Mouse (Mus musculus) ES-Bruce4 (cell line): Measurements from ENCODE around the gene Tbpl1. TPM values are rescaled to one million over a fixed set of nuclear protein-coding genes. Genes with fewer than 3 reads are reported as not detected.

Source experiments
- H3K27ac ChIP-seq: 2 replicates; pipeline ENCODE4 v1.5.1; 2012; ENCODE audit warnings: low read length, inconsistent platforms; ENCODE audit not compliant: insufficient read depth
- H3K27me3 ChIP-seq: 2 replicates; pipeline ENCODE4 v1.6.1; 2012; ENCODE audit warnings: mild to moderate bottlenecking, low read length, inconsistent platforms; ENCODE audit not compliant: control insufficient read depth, poor library complexity, insufficient read depth, severe bottlenecking
- H3K36me3 ChIP-seq: 2 replicates; pipeline ENCODE4 v1.6.1; 2012; ENCODE audit warnings: inconsistent platforms, mild to moderate bottlenecking, low read length, moderate library complexity; ENCODE audit not compliant: control insufficient read depth, poor library complexity, insufficient read depth, severe bottlenecking
- H3K4me1 ChIP-seq: one replicate; pipeline ENCODE4 v1.8.1; 2011; ENCODE audit warnings: low read length; ENCODE audit not compliant: control insufficient read depth, insufficient read depth
- H3K4me3 ChIP-seq: 2 replicates; pipeline ENCODE4 v1.5.1; 2011; ENCODE audit warnings: low read depth, mild to moderate bottlenecking, low read length
- H3K9ac ChIP-seq: 2 replicates; pipeline ENCODE4 v1.6.1; 2012; ENCODE audit warnings: low read depth, mild to moderate bottlenecking, inconsistent platforms; ENCODE audit not compliant: poor library complexity, severe bottlenecking
- H3K9me3 ChIP-seq: replicated peaks from 2 replicates; pipeline ENCODE4 v1.6.1; 2012; ENCODE audit warnings: mild to moderate bottlenecking, low read length, inconsistent platforms; ENCODE audit not compliant: control insufficient read depth, poor library complexity, insufficient read depth, severe bottlenecking
- CTCF ChIP-seq: IDR thresholded peaks from one replicate; pipeline ENCODE4 v1.8.1; 2011; ENCODE audit warnings: low read depth, low read length
- EP300 ChIP-seq: IDR thresholded peaks from 2 replicates; pipeline ENCODE4 v1.6.1; 2011; ENCODE audit warnings: low read depth, low read length; ENCODE audit not compliant: insufficient read depth
- POLR2A ChIP-seq: IDR thresholded peaks from one replicate; pipeline ENCODE4 v1.8.1; 2011; ENCODE audit warnings: low read length; ENCODE audit not compliant: insufficient read depth
- polyA plus RNA-seq: library from polyadenylated mRNA; stranded (reverse); fragments of >200 nt; gene quantifications from 2 replicates; pipeline ENCODE4 v1.2.4, GENCODE M21; 2011; ENCODE audit warnings: low read depth; ENCODE audit not compliant: missing spikeins, insufficient read depth, insufficient read length

Gene Tbpl1
- polyA plus RNA-seq, 1 experiment = 46.1 TPM

DNA sequence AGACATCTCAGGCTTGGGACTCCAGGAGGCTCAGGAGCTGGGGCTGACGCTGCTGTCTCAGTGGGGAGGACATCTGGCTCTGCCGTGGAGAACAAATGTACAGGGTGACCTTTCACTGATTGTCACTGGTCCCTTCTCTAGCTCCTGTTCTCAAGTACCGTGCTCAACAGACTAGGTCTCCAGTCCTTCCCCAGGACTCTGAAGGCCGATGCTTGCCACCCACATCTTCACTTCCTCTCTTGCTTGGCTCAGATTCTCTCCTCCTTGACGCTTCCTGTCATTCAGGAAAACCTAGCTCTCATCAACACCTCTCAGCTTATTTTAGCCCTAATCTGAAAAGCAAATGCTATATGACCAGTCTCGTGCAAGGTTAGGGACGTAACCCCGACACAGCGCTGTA is 31.0 kb downstream of the Tbpl1 start:
- TF ChIP-seq EP300 (no peak), CTCF (no peak), POLR2A (no peak)
- Histone ChIP-seq H3K27ac (no peak overlapping the region), H3K36me3 (0 out of 2 replicates have a peak, but pooled peaks cover under 1% of the 10 kb centered on the region), H3K9me3 (no peaks in the 10 kb centered on the region), H3K9ac (no peak overlapping the region), H3K27me3 (no peaks in the 10 kb centered on the region), H3K4me3 (no peak overlapping the region), H3K4me1 (peaks cover 6% of the 10 kb centered on the region)

DNA sequence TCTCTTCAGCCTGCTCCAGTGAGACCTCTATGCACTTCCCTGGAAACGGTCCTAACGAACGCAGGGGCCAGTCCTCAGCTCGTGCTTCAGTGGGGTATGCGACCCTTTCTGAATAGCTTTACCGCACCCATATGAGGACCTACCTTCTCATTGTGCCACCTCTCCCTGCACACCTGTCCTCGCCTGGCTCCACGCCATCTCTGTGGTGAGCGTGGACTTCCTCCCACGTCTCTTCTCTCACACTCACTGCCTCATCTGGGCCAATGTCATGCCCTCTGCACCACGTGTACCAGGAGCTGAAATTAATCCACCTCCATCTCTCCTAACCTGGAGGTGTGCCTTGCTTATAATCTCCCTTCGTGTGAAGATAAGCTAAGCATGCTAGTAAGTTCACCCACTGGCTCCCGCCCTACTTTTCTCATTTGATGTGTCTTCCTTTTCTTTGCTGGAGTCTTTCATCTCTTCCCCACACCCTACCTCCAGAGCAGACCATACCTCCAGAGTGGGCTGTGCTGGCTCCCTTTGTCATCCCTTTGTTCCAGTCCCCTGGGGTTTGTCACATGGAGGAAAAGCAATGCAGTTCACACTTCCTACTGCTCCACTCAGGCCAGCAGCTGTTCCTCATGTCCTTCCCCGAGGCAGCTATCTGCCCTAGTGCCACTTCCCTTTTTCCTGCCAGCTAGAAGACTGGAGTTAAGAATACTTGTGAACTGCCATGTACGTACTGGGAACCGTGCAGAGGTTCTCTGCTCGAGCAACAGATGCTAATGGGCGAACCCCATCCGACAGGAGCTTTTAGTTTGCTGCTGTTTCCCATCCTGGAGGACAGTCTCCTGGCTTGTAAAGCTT is 32.0 kb downstream of the Tbpl1 start:
- H3K4me3 ChIP-seq = no peak overlapping the region

DNA sequence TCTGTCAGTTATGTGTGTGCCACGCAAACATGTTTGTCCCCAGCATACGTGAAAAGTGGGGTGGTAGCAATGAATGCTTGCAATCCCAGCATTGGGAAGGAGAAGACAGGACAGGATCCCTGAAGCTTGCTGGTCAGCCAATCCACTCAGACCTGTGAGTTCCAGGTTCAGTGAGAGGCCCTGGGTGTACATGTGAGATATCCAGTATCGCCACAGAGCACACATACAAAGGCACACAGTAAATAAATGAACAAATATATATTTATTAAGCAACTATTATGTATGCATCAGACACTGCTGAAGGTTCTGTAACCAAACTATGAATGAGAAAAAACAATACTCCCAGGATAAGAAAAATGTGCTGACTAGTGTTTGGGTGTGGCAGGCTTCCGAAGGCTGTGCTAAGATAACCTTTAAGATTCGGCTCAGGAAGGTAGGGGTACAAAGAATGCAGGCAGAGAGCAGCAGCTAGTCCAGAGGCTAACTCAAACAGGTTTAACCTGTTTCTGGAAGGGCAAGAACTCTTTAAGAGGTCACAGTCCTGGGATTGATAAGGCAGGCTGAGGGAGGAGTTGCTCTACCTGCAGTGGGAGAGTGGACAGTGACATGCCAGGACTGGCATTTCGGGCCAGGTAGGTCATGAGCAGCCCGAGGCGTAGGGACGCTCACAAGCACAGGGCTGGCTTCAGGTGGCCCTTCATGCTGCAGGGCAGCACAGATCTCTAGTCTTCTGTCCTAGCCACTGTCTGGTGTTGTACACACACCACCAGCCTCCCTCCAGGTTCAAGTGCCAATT is 33.4 kb downstream of the Tbpl1 start:
- no peaks in the 10 kb centered on the region for H3K27me3 ChIP-seq
- H3K27ac ChIP-seq = peak overlapping the region; percentile 64
- no peak overlapping the region for H3K4me3 ChIP-seq
- H3K36me3 ChIP-seq = no peaks in the 10 kb centered on the region
- H3K9me3 ChIP-seq = no peaks in the 10 kb centered on the region
- H3K4me1 ChIP-seq = peaks cover 6% of the 10 kb centered on the region
- no peak overlapping the region for H3K9ac ChIP-seq
- TF ChIP-seq CTCF = no peak
- no peak for TF ChIP-seq POLR2A
- TF ChIP-seq EP300 = peak; percentile 90

More for the DNA sequence above, 32.0 kb downstream of the Tbpl1 start:
- Histone ChIP-seq H3K9me3 (no peaks in the 10 kb centered on the region), H3K9ac (no peak overlapping the region), H3K36me3 (no peaks in the 10 kb centered on the region), H3K27ac (no peak overlapping the region), H3K4me1 (peaks cover 6% of the 10 kb centered on the region), H3K27me3 (no peaks in the 10 kb centered on the region)
- no peak for TF ChIP-seq CTCF
- peak; percentile 52; the same call in 1 of the 2 replicates for TF ChIP-seq EP300

DNA sequence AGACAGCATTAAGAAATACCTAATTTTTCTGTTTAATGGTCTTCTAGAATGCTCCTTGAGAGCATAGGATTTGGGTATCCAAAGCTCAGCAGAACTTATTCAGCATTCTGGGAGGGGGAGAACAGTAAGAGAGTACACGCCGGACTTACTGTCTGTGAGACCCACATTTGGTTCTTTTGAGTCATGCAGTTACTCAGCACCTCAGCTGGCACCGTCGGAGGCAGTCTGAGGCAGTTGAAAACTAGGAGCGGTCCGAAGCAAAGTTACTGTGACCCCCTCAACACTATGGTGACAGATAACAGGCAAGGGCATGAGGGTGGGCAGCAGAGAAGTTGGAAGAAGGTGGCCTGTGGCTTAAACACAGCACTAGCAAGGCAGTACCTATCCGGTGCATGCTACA is 34.9 kb downstream of the Tbpl1 start:
- Histone ChIP-seq H3K4me1 (peaks cover 6% of the 10 kb centered on the region), H3K27ac (no peak overlapping the region), H3K9ac (no peak overlapping the region), H3K36me3 (no peaks in the 10 kb centered on the region), H3K9me3 (no peaks in the 10 kb centered on the region), H3K27me3 (no peaks in the 10 kb centered on the region), H3K4me3 (no peak overlapping the region)
- no peak for TF ChIP-seq CTCF
- TF ChIP-seq EP300 = 0 out of 2 replicates have a peak, but pooled peaks have one; percentile 5

DNA sequence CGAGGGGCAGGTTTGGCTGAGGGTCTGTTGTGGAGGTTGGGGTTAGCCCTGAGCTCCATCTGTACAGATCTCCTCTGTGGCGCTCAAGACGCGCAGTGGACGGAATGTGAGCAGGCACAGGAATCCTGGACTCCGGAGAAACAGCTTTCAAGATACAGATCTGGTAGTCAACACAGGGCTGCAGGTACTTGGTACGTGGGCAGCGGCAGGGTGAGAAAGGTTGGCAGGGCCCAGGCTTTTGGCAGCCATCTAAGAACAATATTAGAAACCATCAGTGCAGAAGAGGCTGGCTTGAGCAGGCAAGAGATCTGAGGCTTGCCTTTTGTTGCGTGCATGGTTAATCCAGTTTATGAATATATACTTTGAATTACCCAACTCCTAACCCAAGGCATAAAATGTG is 35.5 kb downstream of the Tbpl1 start:
- Histone ChIP-seq H3K9ac (no peak overlapping the region), H3K36me3 (no peaks in the 10 kb centered on the region), H3K27ac (no peak overlapping the region), H3K4me3 (no peak overlapping the region), H3K27me3 (no peaks in the 10 kb centered on the region), H3K4me1 (peaks cover 6% of the 10 kb centered on the region), H3K9me3 (no peaks in the 10 kb centered on the region)
- TF ChIP-seq EP300 = no peak
- TF ChIP-seq POLR2A = no peak
- no peak for TF ChIP-seq CTCF
